Mouse (Mus musculus) CD4-positive naive resting alpha-beta T cell, adult 76 days (primary cell): ENCODE results near the gene Vmn1r73. TPM values are rescaled to one million over a fixed set of nuclear protein-coding genes. Genes with fewer than 3 reads are reported as not detected.

ENCODE experiments used
- total RNA-seq: library from RNA; stranded (reverse); gene quantifications from one replicate; pipeline ENCODE4 v1.2.4, GENCODE M21; 2023

The Vmn1r73 gene
- total RNA-seq: not detected

GRCm38 (mm10) chr7:11729966-11730365 lies at the start of gene Vmn1r73:
Gene Vmn1r73, plus strand, starts transcription at chr7:11730266.

Other genes with a start within 250 kb of the Vmn1r73 start
- not detected for gene Zscan4-ps2, start 216.0 kb upstream of the Vmn1r73 start, total RNA-seq
- gene Zscan4-ps3, start 121.0 kb upstream of the Vmn1r73 start, total RNA-seq: not detected
- gene Vmn1r72, start 50.1 kb upstream of the Vmn1r73 start, total RNA-seq: not detected
- gene Vmn1r74, start 103.7 kb downstream of the Vmn1r73 start, total RNA-seq: not detected
- not detected for gene Vmn1r75, start 144.4 kb downstream of the Vmn1r73 start, total RNA-seq
- not detected for gene Vmn1r76, start 207.9 kb downstream of the Vmn1r73 start, total RNA-seq